Mouse (Mus musculus) cerebellum, adult 2 months (tissue): ENCODE data around the gene Utp6. TPM values are rescaled to one million over a fixed set of nuclear protein-coding genes. Genes with fewer than 3 reads are reported as not detected.

ENCODE experiments used
- DNase-seq, 2 experiments: peaks; one replicate each; pipeline ENCODE4 v3.0.0; 2021
- H3K27ac ChIP-seq: fragments of 200-500 bp; 2 replicates; pipeline ENCODE4 v1.5.1; 2012; ENCODE audit warnings: low read length, control low read depth, inconsistent platforms; ENCODE audit not compliant: insufficient read depth
- H3K27me3 ChIP-seq: fragments of 200-500 bp; 2 replicates; pipeline ENCODE4 v1.6.1; 2012; ENCODE audit warnings: inconsistent platforms, mild to moderate bottlenecking, low read length, moderate library complexity; ENCODE audit not compliant: control insufficient read depth, insufficient read depth
- H3K4me1 ChIP-seq: fragments of 200-500 bp; 2 replicates; pipeline ENCODE4 v1.6.1; 2011; ENCODE audit warnings: low read length; ENCODE audit not compliant: control insufficient read depth, insufficient read depth
- H3K4me3 ChIP-seq: fragments of 200-500 bp; replicated peaks from 2 replicates; pipeline ENCODE3; 2011; ENCODE audit warnings: mild to moderate bottlenecking, low read depth, low read length, control low read depth; ENCODE audit not compliant: insufficient read depth
- CTCF ChIP-seq: fragments of 200-500 bp; IDR thresholded peaks from 2 replicates; pipeline ENCODE4 v1.5.1; 2011; ENCODE audit warnings: low read depth, mild to moderate bottlenecking, control low read depth, low read length, moderate library complexity, borderline replicate concordance; ENCODE audit not compliant: insufficient read depth
- POLR2A ChIP-seq: fragments of 200-500 bp; IDR thresholded peaks from 2 replicates; pipeline ENCODE4 v1.6.1; 2011; ENCODE audit warnings: low read length, control low read depth, borderline replicate concordance; ENCODE audit not compliant: insufficient read depth
- WGBS: fragments of 180-500 bp; shearing (Covaris S2); methylation state at CpG from one replicate; pipeline ENCODE4 v1.1.7; 2018; 5-methylcytosine and 5-hydroxymethylcytosine counted together
- polyA plus RNA-seq: library from polyadenylated mRNA; depleted of rRNA; stranded (reverse); fragments of >200 nt; gene quantifications from 2 replicates; pipeline ENCODE4 v1.2.3, GENCODE M21; 2012; rRNA removed

The Utp6 gene
- polyA plus RNA-seq, 1 experiment = 28.3 TPM

DNA sequence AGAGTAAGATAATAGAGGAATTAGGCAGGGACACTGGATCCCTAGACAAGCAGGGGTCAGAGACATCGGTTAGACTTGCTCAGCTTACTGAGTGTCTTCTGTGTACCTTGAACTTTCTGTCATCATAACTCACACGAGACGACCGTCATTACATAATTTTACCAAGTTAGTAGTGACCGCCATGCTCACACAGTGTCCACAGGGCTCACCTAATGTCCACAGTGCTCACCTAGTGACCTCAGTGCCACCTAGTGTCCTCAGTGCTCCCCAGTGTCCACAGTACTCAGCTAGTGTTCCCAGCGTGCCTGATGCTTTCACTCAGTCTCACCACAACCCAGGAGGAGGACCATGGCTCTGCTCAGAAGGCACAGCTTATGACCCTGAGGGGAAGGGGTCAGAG, 77.4 kb downstream of the Utp6 start:
- Histone ChIP-seq H3K27ac (no peak overlapping the region), H3K4me1 (no peaks in the 10 kb centered on the region), H3K4me3 (no peak overlapping the region), H3K27me3 (no peaks in the 10 kb centered on the region)
- TF ChIP-seq POLR2A (no peak), CTCF (no peak)
- DNase-seq = no peak
- 87% methylated on average over 6 of the region's 6 CpGs for WGBS

Other genes starting within 250 kb of the Utp6 start
- 23.4 and 25.7 TPM in 2 replicates for gene Suz12, start 30.7 kb upstream of the Utp6 start, polyA plus RNA-seq
- gene Crlf3, start 118.6 kb upstream of the Utp6 start, polyA plus RNA-seq = 26.2 and 27.0 TPM in 2 replicates
- 3.7 and 4.3 TPM in 2 replicates for gene Atad5, start 127.0 kb upstream of the Utp6 start, polyA plus RNA-seq
- 8.1 and 9.8 TPM in 2 replicates for gene Tefm, start 179.8 kb upstream of the Utp6 start, polyA plus RNA-seq
- 3.7 and 4.1 TPM in 2 replicates for gene Adap2, start 191.7 kb upstream of the Utp6 start, polyA plus RNA-seq
- 5.6 and 6.1 TPM in 2 replicates for gene Rnf135, start 221.5 kb upstream of the Utp6 start, polyA plus RNA-seq
- 59.2 and 60.6 TPM in 2 replicates for gene Rhot1, start 246.6 kb upstream of the Utp6 start, polyA plus RNA-seq